Mouse (Mus musculus) myocyte (in vitro differentiated cells): ENCODE results near the gene Cpne1.

Experiments
- CEBPB ChIP-seq: IDR thresholded peaks from 2 replicates; pipeline ENCODE4 v1.6.1; 2011; ENCODE audit warnings: mild to moderate bottlenecking, moderate library complexity; ENCODE audit not compliant: poor library complexity, insufficient read depth, severe bottlenecking
- E2F4 ChIP-seq: IDR thresholded peaks from one replicate; pipeline ENCODE4 v1.6.1; 2011; ENCODE audit warnings: mild to moderate bottlenecking, control low read depth, moderate library complexity; ENCODE audit not compliant: insufficient read depth
- MAX ChIP-seq: IDR thresholded peaks from one replicate; pipeline ENCODE4 v1.6.1; 2011; ENCODE audit warnings: low read depth, mild to moderate bottlenecking, control low read depth
- MYOD1 ChIP-seq, 3 experiments: IDR thresholded peaks; one replicate each; pipeline ENCODE4 v1.6.1; 2011; ENCODE audit warnings: control low read depth in 2 of 3, low read depth in 2 of 3, mild to moderate bottlenecking in 2 of 3, moderate library complexity in 1 of 3; ENCODE audit not compliant: insufficient read length in 2 of 3, control insufficient read depth in 1 of 3
- MYOG ChIP-seq, 3 experiments: IDR thresholded peaks; one replicate each; pipeline ENCODE4 v1.6.1; 2011; ENCODE audit warnings: control low read depth in 2 of 3, low read depth in 2 of 3, mild to moderate bottlenecking in 2 of 3; ENCODE audit not compliant: insufficient read length in 2 of 3, control insufficient read depth in 1 of 3, insufficient read depth in 1 of 3
- POLR2A ChIP-seq: IDR thresholded peaks from one replicate; pipeline ENCODE4 v1.6.1; 2011; ENCODE audit warnings: low read depth, mild to moderate bottlenecking, control low read depth, moderate library complexity; ENCODE audit not compliant: insufficient read length
- POLR2AphosphoS2 ChIP-seq: IDR thresholded peaks from one replicate; pipeline ENCODE4 v1.6.1; 2011; ENCODE audit warnings: low read depth, control low read depth; ENCODE audit not compliant: insufficient read length
- REST ChIP-seq: IDR thresholded peaks from one replicate; pipeline ENCODE4 v1.6.1; 2011; ENCODE audit warnings: mild to moderate bottlenecking, control low read depth, moderate library complexity; ENCODE audit not compliant: insufficient read depth, insufficient read length
- TCF12 ChIP-seq: IDR thresholded peaks from one replicate; pipeline ENCODE4 v1.6.1; 2011; ENCODE audit warnings: mild to moderate bottlenecking, control low read depth; ENCODE audit not compliant: poor library complexity, insufficient read depth, severe bottlenecking
- USF1 ChIP-seq: IDR thresholded peaks from one replicate; pipeline ENCODE4 v1.6.1; 2011; ENCODE audit warnings: low read depth, mild to moderate bottlenecking, control low read depth, moderate library complexity

- TF ChIP-seq TCF12 = no peak
- TF ChIP-seq POLR2A = no peak
- TF ChIP-seq REST = no peak
- TF ChIP-seq MYOG (IDR thresholded peaks at IDR 0.05; ENCODE audit: control insufficient read depth in 1 of 3, insufficient read depth in 1 of 3, insufficient read length in 2 of 3, low read depth in 2 of 3) = no peak
- TF ChIP-seq MAX = no peak
- no peak for TF ChIP-seq CEBPB
- TF ChIP-seq POLR2AphosphoS2 = no peak
- no peak for TF ChIP-seq USF1
- no peak for TF ChIP-seq MYOD1 (IDR thresholded peaks at IDR 0.05; ENCODE audit: control insufficient read depth in 1 of 3, insufficient read length in 2 of 3, low read depth in 2 of 3)
- no peak for TF ChIP-seq E2F4
These were observed 34.3 kb downstream of the Cpne1 start for GRCm38 (mm10) chr2:156077461-156077860.
